Mouse (Mus musculus) heart, postnatal 0 days (tissue): ENCODE measurements around the gene Vegfa.

Experiments used
- CTCF ChIP-seq: IDR thresholded peaks from 2 replicates; pipeline ENCODE4 v1.5.1; 2016; ENCODE audit warnings: antibody characterized with exemption, control low read depth, low read depth
- EP300 ChIP-seq: IDR thresholded peaks from 2 replicates; pipeline ENCODE4 v1.6.1; 2016; ENCODE audit warnings: antibody characterized with exemption, low read depth

- TF ChIP-seq CTCF (no peak), EP300 (no peak)
Measured at GRCm38 (mm10) chr17:46028210-46029051, 3.7 kb downstream of the Vegfa start.
